Mouse (Mus musculus): Measurements from ENCODE around the gene Slc35f6. TPM values are rescaled to one million over a fixed set of nuclear protein-coding genes. Genes with fewer than 3 reads are reported as not detected.

Slc35f6 gene
- polyA plus RNA-seq, 1 experiment from 2014 or later: 34.0 TPM

- WGBS: 53% methylated on average over 5 of the region's 5 CpGs
- H3K27me3 ChIP-seq (ENCODE audit: control insufficient read depth, insufficient read depth, low read length): no peaks in the 10 kb centered on the region
- H3K9ac ChIP-seq (ENCODE audit: low read length): no peak overlapping the region
- H3K27ac ChIP-seq (ENCODE audit: low read length): no peak overlapping the region
- H3K36me3 ChIP-seq (ENCODE audit: control insufficient read depth, insufficient read depth, low read length): no peaks in the 10 kb centered on the region
- H3K4me1 ChIP-seq (ENCODE audit: control insufficient read depth, insufficient read depth, low read length): peaks cover 12% of the 10 kb centered on the region
- no peak overlapping the region for H3K4me3 ChIP-seq (replicated peaks; ENCODE audit: low read length)
- no peak overlapping the region for H3K4me2 ChIP-seq (ENCODE audit: low read depth, low read length)
- no peaks in the 10 kb centered on the region for H3K9me3 ChIP-seq (replicated peaks; ENCODE audit: control insufficient read depth, low read length)
- no peak for ATAC-seq (ENCODE audit: insufficient read depth, low FRiP score)
These were observed 4.1 kb upstream of the Slc35f6 start for GRCm38 (mm10) chr5:30643477-30644179.

- no peak overlapping the region for H3K4me3 ChIP-seq (replicated peaks; ENCODE audit: low read length)
- H3K27me3 ChIP-seq (ENCODE audit: control insufficient read depth, insufficient read depth, low read length): no peaks in the 10 kb centered on the region
- no peaks in the 10 kb centered on the region for H3K9me3 ChIP-seq (replicated peaks; ENCODE audit: control insufficient read depth, low read length)
- H3K36me3 ChIP-seq (ENCODE audit: control insufficient read depth, insufficient read depth, low read length): no peaks in the 10 kb centered on the region
- no peak overlapping the region for H3K27ac ChIP-seq (ENCODE audit: low read length)
- no peak overlapping the region for H3K9ac ChIP-seq (ENCODE audit: low read length)
- ATAC-seq (ENCODE audit: insufficient read depth, low FRiP score): no peak
- H3K4me2 ChIP-seq (ENCODE audit: low read depth, low read length): no peak overlapping the region
- WGBS: 59% methylated on average over 2 of the region's 2 CpGs
- H3K4me1 ChIP-seq (ENCODE audit: control insufficient read depth, insufficient read depth, low read length): peaks cover 34% of the 10 kb centered on the region
These were observed 1.7 kb upstream of the Slc35f6 start for GRCm38 (mm10) chr5:30646036-30646435.

- H3K27me3 ChIP-seq (ENCODE audit: control insufficient read depth, insufficient read depth, low read length): no peaks in the 10 kb centered on the region
- 8% methylated on average over 9 of the region's 9 CpGs for WGBS
- peak overlapping the region; percentile 81 for H3K27ac ChIP-seq (ENCODE audit: low read length)
- no peaks in the 10 kb centered on the region for H3K36me3 ChIP-seq (ENCODE audit: control insufficient read depth, insufficient read depth, low read length)
- peaks cover 34% of the 10 kb centered on the region for H3K4me1 ChIP-seq (ENCODE audit: control insufficient read depth, insufficient read depth, low read length)
- peak overlapping the region; percentile 71 for H3K4me3 ChIP-seq (replicated peaks; ENCODE audit: low read length)
- 0 out of 2 replicates have a peak, but pooled peaks have one; percentile 17 for ATAC-seq (ENCODE audit: insufficient read depth, low FRiP score)
- no peaks in the 10 kb centered on the region for H3K9me3 ChIP-seq (replicated peaks; ENCODE audit: control insufficient read depth, low read length)
- H3K4me2 ChIP-seq (ENCODE audit: low read depth, low read length): peak overlapping the region; percentile 95
- H3K9ac ChIP-seq (ENCODE audit: low read length): peak overlapping the region; percentile 85
These were observed 337 bp upstream of the Slc35f6 start for GRCm38 (mm10) chr5:30647396-30647795.

- H3K9me3 ChIP-seq (replicated peaks; ENCODE audit: control insufficient read depth, low read length): no peaks in the 10 kb centered on the region
- no peak overlapping the region for H3K4me3 ChIP-seq (replicated peaks; ENCODE audit: low read length)
- peak overlapping the region; percentile 85; the same call in 1 of the 2 replicates for H3K9ac ChIP-seq (ENCODE audit: low read length)
- no peak overlapping the region for H3K27ac ChIP-seq (ENCODE audit: low read length)
- no peaks in the 10 kb centered on the region for H3K36me3 ChIP-seq (ENCODE audit: control insufficient read depth, insufficient read depth, low read length)
- H3K27me3 ChIP-seq (ENCODE audit: control insufficient read depth, insufficient read depth, low read length): no peaks in the 10 kb centered on the region
- WGBS: 40% methylated on average over 4 of the region's 4 CpGs
- no peak for ATAC-seq (ENCODE audit: insufficient read depth, low FRiP score)
- H3K4me2 ChIP-seq (ENCODE audit: low read depth, low read length): peak overlapping the region; percentile 95
- peaks cover 34% of the 10 kb centered on the region for H3K4me1 ChIP-seq (ENCODE audit: control insufficient read depth, insufficient read depth, low read length)
These were observed 1.8 kb downstream of the Slc35f6 start for GRCm38 (mm10) chr5:30649558-30649957.

GRCm38 (mm10) chr5:30650756-30651155 is 3.0 kb downstream of the Slc35f6 start:
- Histone ChIP-seq H3K36me3 (ENCODE audit: control insufficient read depth, insufficient read depth, low read length) (no peaks in the 10 kb centered on the region), H3K27ac (ENCODE audit: low read length) (peak overlapping the region; percentile 0; the same call in 1 of the 2 replicates), H3K4me3 (replicated peaks; ENCODE audit: low read length) (no peak overlapping the region), H3K27me3 (ENCODE audit: control insufficient read depth, insufficient read depth, low read length) (no peaks in the 10 kb centered on the region), H3K4me2 (ENCODE audit: low read depth, low read length) (no peak overlapping the region), H3K9ac (ENCODE audit: low read length) (no peak overlapping the region), H3K9me3 (replicated peaks; ENCODE audit: control insufficient read depth, low read length) (no peaks in the 10 kb centered on the region), H3K4me1 (ENCODE audit: control insufficient read depth, insufficient read depth, low read length) (peaks cover 34% of the 10 kb centered on the region)
- no peak for ATAC-seq (ENCODE audit: insufficient read depth, low FRiP score)
- 75% methylated on average over 3 of the region's 3 CpGs for WGBS

- no peak for ATAC-seq (ENCODE audit: insufficient read depth, low FRiP score)
- Histone ChIP-seq H3K9ac (ENCODE audit: low read length) (no peak overlapping the region), H3K4me2 (ENCODE audit: low read depth, low read length) (no peak overlapping the region), H3K27me3 (ENCODE audit: control insufficient read depth, insufficient read depth, low read length) (no peaks in the 10 kb centered on the region), H3K27ac (ENCODE audit: low read length) (peak overlapping the region; percentile 21; the same call in 1 of the 2 replicates), H3K4me3 (replicated peaks; ENCODE audit: low read length) (no peak overlapping the region), H3K4me1 (ENCODE audit: control insufficient read depth, insufficient read depth, low read length) (peaks cover 34% of the 10 kb centered on the region), H3K9me3 (replicated peaks; ENCODE audit: control insufficient read depth, low read length) (no peaks in the 10 kb centered on the region), H3K36me3 (ENCODE audit: control insufficient read depth, insufficient read depth, low read length) (no peaks in the 10 kb centered on the region)
- WGBS: 80% methylated on average over 3 of the region's 3 CpGs
These were observed 3.8 kb downstream of the Slc35f6 start for GRCm38 (mm10) chr5:30651554-30651953.

- ATAC-seq (ENCODE audit: insufficient read depth, low FRiP score): no peak
- Histone ChIP-seq H3K4me3 (replicated peaks; ENCODE audit: low read length) (no peak overlapping the region), H3K9ac (ENCODE audit: low read length) (no peak overlapping the region), H3K27ac (ENCODE audit: low read length) (no peak overlapping the region), H3K27me3 (ENCODE audit: control insufficient read depth, insufficient read depth, low read length) (no peaks in the 10 kb centered on the region), H3K4me2 (ENCODE audit: low read depth, low read length) (no peak overlapping the region), H3K36me3 (ENCODE audit: control insufficient read depth, insufficient read depth, low read length) (no peaks in the 10 kb centered on the region), H3K4me1 (ENCODE audit: control insufficient read depth, insufficient read depth, low read length) (peaks cover 26% of the 10 kb centered on the region), H3K9me3 (replicated peaks; ENCODE audit: control insufficient read depth, low read length) (no peaks in the 10 kb centered on the region)
- 67% methylated on average over 6 of the region's 6 CpGs for WGBS
These were observed 5.5 kb downstream of the Slc35f6 start for GRCm38 (mm10) chr5:30653246-30653645.

GRCm38 (mm10) chr5:30655042-30655441 is 7.3 kb downstream of the Slc35f6 start:
- H3K27me3 ChIP-seq (ENCODE audit: control insufficient read depth, insufficient read depth, low read length): no peaks in the 10 kb centered on the region
- H3K36me3 ChIP-seq (ENCODE audit: control insufficient read depth, insufficient read depth, low read length): no peaks in the 10 kb centered on the region
- H3K4me3 ChIP-seq (replicated peaks; ENCODE audit: low read length): no peak overlapping the region
- H3K9ac ChIP-seq (ENCODE audit: low read length): no peak overlapping the region
- no peak overlapping the region for H3K27ac ChIP-seq (ENCODE audit: low read length)
- ATAC-seq (ENCODE audit: insufficient read depth, low FRiP score): no peak
- no peaks in the 10 kb centered on the region for H3K9me3 ChIP-seq (replicated peaks; ENCODE audit: control insufficient read depth, low read length)
- WGBS: 78% methylated on average over 8 of the region's 8 CpGs
- no peak overlapping the region for H3K4me2 ChIP-seq (ENCODE audit: low read depth, low read length)
- H3K4me1 ChIP-seq (ENCODE audit: control insufficient read depth, insufficient read depth, low read length): 0 out of 2 replicates have a peak, but pooled peaks cover 8% of the 10 kb centered on the region

GRCm38 (mm10) chr5:30655526-30656195 is 7.9 kb downstream of the Slc35f6 start:
- Histone ChIP-seq H3K27me3 (ENCODE audit: control insufficient read depth, insufficient read depth, low read length) (no peaks in the 10 kb centered on the region), H3K4me2 (ENCODE audit: low read depth, low read length) (no peak overlapping the region), H3K4me1 (ENCODE audit: control insufficient read depth, insufficient read depth, low read length) (0 out of 2 replicates have a peak, but pooled peaks cover 2% of the 10 kb centered on the region), H3K9ac (ENCODE audit: low read length) (no peak overlapping the region), H3K27ac (ENCODE audit: low read length) (no peak overlapping the region), H3K36me3 (ENCODE audit: control insufficient read depth, insufficient read depth, low read length) (no peaks in the 10 kb centered on the region), H3K9me3 (replicated peaks; ENCODE audit: control insufficient read depth, low read length) (no peaks in the 10 kb centered on the region), H3K4me3 (replicated peaks; ENCODE audit: low read length) (no peak overlapping the region)
- 88% methylated on average over 6 of the region's 6 CpGs for WGBS
- ATAC-seq (ENCODE audit: insufficient read depth, low FRiP score): no peak
